Mouse (Mus musculus): Measurements from ENCODE around the gene Pde4c.

DNA sequence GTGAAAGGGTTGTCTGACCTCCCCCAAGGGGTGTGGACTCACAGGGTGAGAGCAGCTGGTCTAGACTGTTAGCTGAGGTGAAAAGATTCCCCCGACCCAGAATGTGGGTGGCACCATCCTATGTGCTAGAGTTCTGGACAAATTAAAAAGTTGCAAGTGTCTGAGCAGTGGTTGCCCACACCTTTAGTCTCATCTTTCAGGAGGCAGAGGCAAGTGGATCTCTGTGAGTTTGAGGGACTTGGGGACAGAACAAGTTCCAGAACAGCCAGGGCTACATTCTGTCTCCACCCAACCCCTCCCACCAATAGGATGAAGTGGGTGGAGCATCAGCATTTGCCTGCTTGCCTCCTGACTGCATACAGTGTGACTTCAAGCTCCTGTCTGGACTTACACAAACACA lies 38.6 kb downstream of the Pde4c start:
- TF ChIP-seq CTCF (IDR thresholded peaks at IDR 0.05; ENCODE audit: low read depth, low read length) (no peak), EP300 (IDR thresholded peaks at IDR 0.05; ENCODE audit: insufficient read depth, low read depth, low read length) (no peak)

All from ES-Bruce4 (cell line).